ENCODE assay signal across 11 mouse cellular contexts in genomic region chr2:93537385-93537967, GRCm38 (mm10). TPM values are rescaled to one million over a fixed set of nuclear protein-coding genes. Genes with fewer than 3 reads are reported as not detected.
DNase-seq lines count a peak whose midpoint lies in the region; ATAC-seq and TF ChIP-seq lines count a peak whose summit lies in the region.
"Had no signal": no experiment of that assay in that cellular context is flagged by ENCODE, and none has a peak within 500 bp of the region (broad histone marks: within the 10 kb centered on the region; RNA-seq: fewer than 3 reads in every experiment).

No protein-coding gene starts in this region.

- 38% methylated on average over 3 of the region's 3 CpGs for WGBS in forebrain, embryonic 12.5 days
- 29% methylated on average over 3 of the region's 3 CpGs for WGBS in forebrain, embryonic 16.5 days
- 67% methylated on average over 3 of the region's 3 CpGs for WGBS in thymus, adult 2 months
- 32% methylated on average over 3 of the region's 3 CpGs for WGBS in limb, embryonic 14.5 days

- peak; percentile 41; the same call in 1 of the 2 replicates for ATAC-seq in forebrain, embryonic 12.5 days (ENCODE audit: low FRiP score)
- no peak for ATAC-seq in forebrain, embryonic 16.5 days
- peak; percentile 48 for ATAC-seq in limb, embryonic 14.5 days (ENCODE audit: low FRiP score, low read depth)
- no peak for ATAC-seq in inflammation-experienced regulatory T-cells, adult 6 months

- peaks cover 17% of the 10 kb centered on the region; the same call in 1 of the 2 replicates for H3K4me1 ChIP-seq in forebrain, embryonic 12.5 days
- no peaks in the 10 kb centered on the region for H3K4me1 ChIP-seq in forebrain, embryonic 16.5 days (replicated peaks; ENCODE audit: control insufficient read depth, insufficient read depth, low read length)
- H3K4me1 ChIP-seq in thymus, adult 2 months (replicated peaks; ENCODE audit: control insufficient read depth, insufficient read depth, low read length) = no peaks in the 10 kb centered on the region
- H3K4me1 ChIP-seq in limb, embryonic 14.5 days (ENCODE audit: control insufficient read depth, insufficient read depth, low read length) = peaks cover 19% of the 10 kb centered on the region

- TF ChIP-seq POLR2A in thymus, adult 2 months (IDR thresholded peaks at IDR 0.05; ENCODE audit: control insufficient read depth, extremely low read depth, insufficient read depth, low read length, poor library complexity) = no peak
- TF ChIP-seq POLR2A in limb, embryonic 14.5 days (IDR thresholded peaks at IDR 0.05; ENCODE audit: borderline replicate concordance, extremely low read depth, insufficient read depth, insufficient read length) = no peak

- no peaks in the 10 kb centered on the region for H3K36me3 ChIP-seq in forebrain, embryonic 12.5 days (replicated peaks)
- H3K36me3 ChIP-seq in forebrain, embryonic 16.5 days (ENCODE audit: control insufficient read depth, insufficient read depth) = no peaks in the 10 kb centered on the region
- H3K36me3 ChIP-seq in thymus, adult 2 months (ENCODE audit: control insufficient read depth, insufficient read depth, low read length) = no peaks in the 10 kb centered on the region
- no peaks in the 10 kb centered on the region for H3K36me3 ChIP-seq in limb, embryonic 14.5 days (ENCODE audit: control insufficient read depth, insufficient read depth, low read length)

- H3K9me3 ChIP-seq in forebrain, embryonic 12.5 days = no peaks in the 10 kb centered on the region
- no peaks in the 10 kb centered on the region for H3K9me3 ChIP-seq in forebrain, embryonic 16.5 days (ENCODE audit: control insufficient read depth, low read length)
- H3K9me3 ChIP-seq in limb, embryonic 14.5 days (ENCODE audit: control insufficient read depth, low read length) = no peaks in the 10 kb centered on the region

- TF ChIP-seq CTCF in thymus, adult 2 months (IDR thresholded peaks at IDR 0.05; ENCODE audit: borderline replicate concordance, control insufficient read depth, extremely low read depth, insufficient read depth, low read length, poor library complexity) = 0 out of 2 replicates have a peak, but pooled peaks have one; percentile 36

- no peak overlapping the region for H3K27ac ChIP-seq in forebrain, embryonic 12.5 days
- no peak overlapping the region for H3K27ac ChIP-seq in forebrain, embryonic 16.5 days (ENCODE audit: low read length)
- H3K27ac ChIP-seq in thymus, adult 2 months (ENCODE audit: control insufficient read depth, insufficient read depth, low read length) = no peak overlapping the region
- H3K27ac ChIP-seq in limb, embryonic 14.5 days (replicated peaks; ENCODE audit: low read depth, low read length) = no peak overlapping the region

- H3K27me3 ChIP-seq in forebrain, embryonic 12.5 days = no peaks in the 10 kb centered on the region; the same call in 1 of the 2 replicates
- H3K27me3 ChIP-seq in forebrain, embryonic 16.5 days (replicated peaks; ENCODE audit: control insufficient read depth, insufficient read depth, low read length) = no peaks in the 10 kb centered on the region
- H3K27me3 ChIP-seq in thymus, adult 2 months (ENCODE audit: control insufficient read depth, insufficient read depth, low read length) = no peaks in the 10 kb centered on the region
- no peaks in the 10 kb centered on the region for H3K27me3 ChIP-seq in limb, embryonic 14.5 days (ENCODE audit: control insufficient read depth, insufficient read depth, low read length)

- no peak overlapping the region for H3K4me3 ChIP-seq in forebrain, embryonic 12.5 days (replicated peaks)
- no peak overlapping the region for H3K4me3 ChIP-seq in forebrain, embryonic 16.5 days (replicated peaks; ENCODE audit: low read length)
- H3K4me3 ChIP-seq in thymus, adult 2 months (ENCODE audit: control insufficient read depth, insufficient read depth, low read length) = no peak overlapping the region
- no peak overlapping the region for H3K4me3 ChIP-seq in limb, embryonic 14.5 days (replicated peaks; ENCODE audit: low read length)

- no peak overlapping the region for H3K9ac ChIP-seq in forebrain, embryonic 12.5 days
- no peak overlapping the region for H3K9ac ChIP-seq in forebrain, embryonic 16.5 days (replicated peaks; ENCODE audit: low read depth, low read length)
- H3K9ac ChIP-seq in limb, embryonic 14.5 days (ENCODE audit: low read depth, low read length, severe bottlenecking) = no peak overlapping the region

- no peak overlapping the region for H3K4me2 ChIP-seq in forebrain, embryonic 12.5 days
- H3K4me2 ChIP-seq in forebrain, embryonic 16.5 days (ENCODE audit: low read length) = no peak overlapping the region
- H3K4me2 ChIP-seq in limb, embryonic 14.5 days (replicated peaks; ENCODE audit: low read depth, low read length, severe bottlenecking) = no peak overlapping the region

- DNase-seq in thymus, adult 2 months = peak; percentile 14
- no peak for DNase-seq in thymus, adult 18-20 months
- DNase-seq in limb, embryonic 14.5 days (ENCODE audit: low spot score) = peak; percentile 40
- DNase-seq in ovary, postnatal 14 days (ENCODE audit: low spot score) = no peak
- no peak for DNase-seq in adrenal gland, adult 2 months
- DNase-seq: cerebellum, adult 8-10 months had no signal

RNA-seq across cellular contexts. Expression of gene Gm10803, which starts 22.9 kb away (rescaled TPM):
- not detected in 2 replicates for polyA plus RNA-seq in forebrain, embryonic 12.5 days (2016; fragmentation: Nextera tagmentation; extraction: Ambion mirVana)
- not detected in 2 replicates for polyA plus RNA-seq in forebrain, embryonic 16.5 days (2015; fragmentation: Nextera tagmentation; extraction: Ambion mirVana)
- polyA plus RNA-seq in thymus, adult 2 months (2012; rRNA removed) = not detected in 2 replicates
- 0.03 TPM in 1 of 2 replicates, not detected in the other for polyA plus RNA-seq in limb, embryonic 14.5 days (2012; rRNA removed)
- not detected in 2 replicates for polyA plus RNA-seq in limb, embryonic 14.5 days (2014; fragmentation: Nextera tagmentation; extraction: Ambion mirVana)
- polyA plus RNA-seq in inflammation-experienced regulatory T-cells, adult 6 months (2017; shearing (Covaris generic)) = not detected
- total RNA-seq in adrenal gland, adult 2 months (2021) = not detected
- polyA plus RNA-seq in adrenal gland, adult 2 months (2012; rRNA removed) = not detected in 2 replicates
- total RNA-seq: gastrocnemius, postnatal 36 days; left cerebral cortex, postnatal 25 days had no signal

Comparison
In these comparisons a context has a peak if more than half of its experiments do, and no peak if none do; other contexts are left out.
1. ATAC-seq: peak in forebrain, embryonic 12.5 days (single experiment) and limb, embryonic 14.5 days (single experiment); none in forebrain, embryonic 16.5 days (single experiment) and inflammation-experienced regulatory T-cells, adult 6 months (single experiment).
2. DNase-seq: peak in thymus, adult 2 months (single experiment) and limb, embryonic 14.5 days (single experiment); none in thymus, adult 18-20 months (0 of 2), ovary, postnatal 14 days (single experiment) and adrenal gland, adult 2 months (single experiment).